Mouse (Mus musculus): ENCODE results near the gene Nutf2-ps1.

DNA sequence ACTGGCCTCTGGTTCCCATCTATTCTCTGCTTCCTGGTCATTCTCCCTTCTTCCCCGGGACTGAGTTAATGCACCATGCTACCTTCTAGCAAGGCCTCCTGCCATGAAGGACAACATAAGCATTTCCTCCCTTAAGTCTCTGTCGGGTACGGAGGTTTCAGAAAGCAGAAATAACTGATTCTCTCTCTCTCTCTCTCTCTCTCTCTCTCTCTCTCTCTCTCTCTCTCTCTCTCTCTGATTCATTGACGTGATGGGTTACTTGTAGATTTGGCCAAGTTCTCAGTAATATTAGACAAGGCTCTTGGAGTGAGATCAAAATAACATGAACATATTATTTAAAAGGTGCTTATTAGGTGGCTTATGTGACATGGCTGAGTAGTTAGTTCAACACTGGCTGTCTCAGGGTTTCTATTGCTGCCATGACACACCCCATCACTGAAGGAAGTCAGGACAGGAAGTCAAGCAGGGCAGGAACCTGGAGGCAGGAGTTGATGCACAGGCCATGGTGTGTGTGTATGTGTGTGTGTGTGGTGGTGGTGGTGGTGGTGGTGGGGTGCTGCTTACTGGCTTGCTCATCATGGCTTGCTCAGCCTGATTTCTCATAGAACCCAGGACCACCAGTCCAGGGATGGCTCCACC, 43.8 kb downstream of the Nutf2-ps1 start:
- TF ChIP-seq CTCF (IDR thresholded peaks at IDR 0.05; ENCODE audit: low read depth) (no peak), EP300 (optimal IDR thresholded peaks at IDR 0.05) (no peak)
